ENCODE assay signal across 22 mouse cellular contexts in genomic region chr19:34712050-34712449, GRCm38 (mm10). TPM values are rescaled to one million over a fixed set of nuclear protein-coding genes. Genes with fewer than 3 reads are reported as not detected.
DNase-seq lines count a peak whose midpoint lies in the region; ATAC-seq and TF ChIP-seq lines count a peak whose summit lies in the region.
"Had no signal": no experiment of that assay in that cellular context is flagged by ENCODE, and none has a peak within 500 bp of the region (broad histone marks: within the 10 kb centered on the region; RNA-seq: fewer than 3 reads in every experiment).

No protein-coding gene starts in this region.

- peak overlapping the region; percentile 3; the same call in 1 of the 2 replicates for H3K4me2 ChIP-seq in intestine, postnatal 0 days (replicated peaks; ENCODE audit: low read depth)
- H3K4me2 ChIP-seq in liver, postnatal 0 days (ENCODE audit: low read depth, low read length), result no peak overlapping the region
- H3K4me2 ChIP-seq in stomach, embryonic 16.5 days (ENCODE audit: low read depth, low read length), result no peak overlapping the region
- no peak overlapping the region for H3K4me2 ChIP-seq in neural tube, embryonic 15.5 days

- TF ChIP-seq CTCF in liver, adult 2 months (IDR thresholded peaks at IDR 0.05; ENCODE audit: low read depth, low read length), result no peak
- TF ChIP-seq CTCF in intestine, postnatal 0 days (IDR thresholded peaks at IDR 0.05; ENCODE audit: low read depth), result no peak
- TF ChIP-seq CTCF in liver, postnatal 0 days (IDR thresholded peaks at IDR 0.05; ENCODE audit: low read depth), result no peak

- no peak overlapping the region for H3K9ac ChIP-seq in liver, adult 2 months (ENCODE audit: low read depth, low read length)
- no peak overlapping the region for H3K9ac ChIP-seq in intestine, postnatal 0 days (ENCODE audit: low read depth, low read length)
- H3K9ac ChIP-seq in liver, postnatal 0 days (replicated peaks), result no peak overlapping the region
- no peak overlapping the region for H3K9ac ChIP-seq in stomach, embryonic 16.5 days (ENCODE audit: low read length)
- no peak overlapping the region for H3K9ac ChIP-seq in neural tube, embryonic 15.5 days (replicated peaks)

- no peak for TF ChIP-seq POLR2A in liver, adult 2 months (IDR thresholded peaks at IDR 0.05; ENCODE audit: extremely low read depth, insufficient read depth, low read length)

- peak; percentile 98 for DNase-seq in liver, adult 2 months (ENCODE audit: extremely low read depth, low read depth, low spot score)
- no peak for DNase-seq in liver
- no peak for DNase-seq in liver, postnatal 0 days
- DNase-seq in left cerebral cortex, adult 8-10 months (ENCODE audit: low spot score in 2 of 2), result no peak
- DNase-seq: adrenal gland, postnatal 14 days; cerebellum, adult 11-12 months; cerebellum, postnatal 25 days; embryo, embryonic 11 days; gastrocnemius, postnatal 36 days; kidney, adult 8-10 months; midbrain, embryonic 14.5 days; retina, postnatal 1 day; thymus, postnatal 25 days had no signal

- 20% methylated on average over 2 of the region's 2 CpGs for WGBS in liver, adult 2 months
- WGBS in intestine, postnatal 0 days, result 39% methylated on average over 2 of the region's 2 CpGs
- 38% methylated on average over 2 of the region's 2 CpGs for WGBS in liver, postnatal 0 days (ENCODE audit: insufficient replicate concordance)
- 51% methylated on average over 2 of the region's 2 CpGs for WGBS in stomach, embryonic 16.5 days
- 83% methylated on average over 2 of the region's 2 CpGs for WGBS in neural tube, embryonic 15.5 days

- H3K4me1 ChIP-seq in liver, adult 2 months (ENCODE audit: control insufficient read depth, insufficient read depth, low read length), result peaks cover 28% of the 10 kb centered on the region
- no peaks in the 10 kb centered on the region for H3K4me1 ChIP-seq in intestine, postnatal 0 days (replicated peaks; ENCODE audit: control insufficient read depth, insufficient read depth, low read length)
- peaks cover 8% of the 10 kb centered on the region for H3K4me1 ChIP-seq in liver, postnatal 0 days (ENCODE audit: insufficient read depth)
- no peaks in the 10 kb centered on the region for H3K4me1 ChIP-seq in stomach, embryonic 16.5 days (ENCODE audit: control insufficient read depth, insufficient read depth, low read length)
- no peaks in the 10 kb centered on the region for H3K4me1 ChIP-seq in neural tube, embryonic 15.5 days

- no peaks in the 10 kb centered on the region for H3K36me3 ChIP-seq in liver, adult 2 months (ENCODE audit: control insufficient read depth, insufficient read depth, low read length)
- no peaks in the 10 kb centered on the region for H3K36me3 ChIP-seq in intestine, postnatal 0 days (ENCODE audit: control insufficient read depth, insufficient read depth)
- no peaks in the 10 kb centered on the region for H3K36me3 ChIP-seq in liver, postnatal 0 days (replicated peaks; ENCODE audit: insufficient read depth, low read length)
- no peaks in the 10 kb centered on the region for H3K36me3 ChIP-seq in stomach, embryonic 16.5 days (ENCODE audit: control insufficient read depth, insufficient read depth, low read length)
- no peaks in the 10 kb centered on the region for H3K36me3 ChIP-seq in neural tube, embryonic 15.5 days
- H3K36me3 ChIP-seq: G1E; limb, embryonic 10.5 days had no signal

- no peak overlapping the region for H3K4me3 ChIP-seq in liver, adult 2 months (ENCODE audit: insufficient read depth, low read depth, low read length)
- H3K4me3 ChIP-seq in intestine, postnatal 0 days (ENCODE audit: low read depth, low read length), result no peak overlapping the region
- H3K4me3 ChIP-seq in liver, postnatal 0 days (ENCODE audit: low read depth, low read length), result no peak overlapping the region
- H3K4me3 ChIP-seq in stomach, embryonic 16.5 days (replicated peaks; ENCODE audit: low read length), result no peak overlapping the region
- H3K4me3 ChIP-seq in neural tube, embryonic 15.5 days (replicated peaks), result no peak overlapping the region
- H3K4me3 ChIP-seq: limb, embryonic 10.5 days had no signal

- H3K27me3 ChIP-seq in liver, adult 2 months (ENCODE audit: control insufficient read depth, insufficient read depth, low read length), result no peaks in the 10 kb centered on the region
- no peaks in the 10 kb centered on the region for H3K27me3 ChIP-seq in intestine, postnatal 0 days (replicated peaks; ENCODE audit: control insufficient read depth, insufficient read depth, low read length)
- no peaks in the 10 kb centered on the region for H3K27me3 ChIP-seq in liver, postnatal 0 days (ENCODE audit: insufficient read depth, low read length)
- no peaks in the 10 kb centered on the region for H3K27me3 ChIP-seq in stomach, embryonic 16.5 days (ENCODE audit: control insufficient read depth, insufficient read depth, low read length)
- H3K27me3 ChIP-seq in neural tube, embryonic 15.5 days (replicated peaks), result no peaks in the 10 kb centered on the region

- H3K79me2 ChIP-seq in liver, adult 2 months (ENCODE audit: control insufficient read depth, insufficient read depth, low read length), result peaks cover 22% of the 10 kb centered on the region; the same call in 1 of the 2 replicates

- H3K27ac ChIP-seq in liver, adult 2 months (replicated peaks; ENCODE audit: insufficient read depth, low read depth, low read length), result peak overlapping the region; percentile 96
- no peak overlapping the region for H3K27ac ChIP-seq in intestine, postnatal 0 days (ENCODE audit: low read depth, low read length)
- H3K27ac ChIP-seq in liver, postnatal 0 days (ENCODE audit: low read depth), result peak overlapping the region; percentile 82
- H3K27ac ChIP-seq in stomach, embryonic 16.5 days (ENCODE audit: low read length), result 0 out of 2 replicates have a peak overlapping the region, but pooled peaks have one; percentile 55
- H3K27ac ChIP-seq in neural tube, embryonic 15.5 days (replicated peaks), result no peak overlapping the region
- H3K27ac ChIP-seq: limb, embryonic 10.5 days had no signal

- peak; percentile 93 for ATAC-seq in intestine, postnatal 0 days
- ATAC-seq in liver, postnatal 0 days, result peak; percentile 92
- peak; percentile 75 for ATAC-seq in stomach, embryonic 16.5 days (ENCODE audit: insufficient read depth, low FRiP score)
- ATAC-seq in neural tube, embryonic 15.5 days (ENCODE audit: low FRiP score), result no peak
- ATAC-seq in megakaryocyte progenitor cell, adult 5-6 weeks (replicated peaks; ENCODE audit: poor library complexity), result no peak
- ATAC-seq: activated CD4-positive, CD25-positive, alpha-beta regulatory T cell, adult 4 months; forebrain, embryonic 16.5 days; hindbrain, embryonic 16.5 days had no signal

- no peaks in the 10 kb centered on the region for H3K9me3 ChIP-seq in intestine, postnatal 0 days (ENCODE audit: control insufficient read depth)
- H3K9me3 ChIP-seq in liver, postnatal 0 days (ENCODE audit: low read length), result no peaks in the 10 kb centered on the region
- no peaks in the 10 kb centered on the region for H3K9me3 ChIP-seq in stomach, embryonic 16.5 days (replicated peaks; ENCODE audit: control insufficient read depth, low read length)
- H3K9me3 ChIP-seq in neural tube, embryonic 15.5 days (replicated peaks), result no peaks in the 10 kb centered on the region
- H3K9me3 ChIP-seq: G1E; limb, embryonic 10.5 days had no signal

- peak; percentile 59; the same call in 1 of the 2 replicates for TF ChIP-seq EP300 in liver, postnatal 0 days (IDR thresholded peaks at IDR 0.05; ENCODE audit: low read depth)

RNA-seq across cellular contexts. Expression of gene Slc16a12, which starts 35.0 kb away (rescaled TPM):
- total RNA-seq in liver, adult 2 months (2014; rRNA removed), result 65.6 and 85.9 TPM in 2 replicates
- polyA plus RNA-seq in liver, adult 2 months (2012; rRNA removed), result 18.6 and 23.1 TPM in 2 replicates
- 5.3 and 6.8 TPM in 2 replicates for polyA plus RNA-seq in intestine, postnatal 0 days (2015; fragmentation: Nextera tagmentation; extraction: Ambion mirVana)
- 17.1 and 22.6 TPM in 2 replicates for polyA plus RNA-seq in liver, postnatal 0 days (2015; fragmentation: Nextera tagmentation; extraction: Ambion mirVana)
- 4.9 and 5.7 TPM in 2 replicates for polyA plus RNA-seq in stomach, embryonic 16.5 days (2015; fragmentation: Nextera tagmentation; extraction: Ambion mirVana)
- 1.5 and 2.4 TPM in 2 replicates for polyA plus RNA-seq in neural tube, embryonic 15.5 days (2015; fragmentation: Nextera tagmentation; extraction: Ambion mirVana)
- not detected in 2 replicates for total RNA-seq in megakaryocyte progenitor cell, adult 5-6 weeks (2015)
- total RNA-seq in megakaryocyte progenitor cell, adult 5-6 weeks (2017), result not detected in 2 replicates
- total RNA-seq in left cerebral cortex, adult 8-10 months (2022), result 1 to 10 TPM; 3.4 to 6.5 (median 3.6) TPM
- polyA plus RNA-seq: activated CD4-positive, CD25-positive, alpha-beta regulatory T cell, adult 4 months; G1E had no signal

Comparison
In these comparisons a context has a peak if more than half of its experiments do, and no peak if none do; other contexts are left out.
1. H3K27ac ChIP-seq: peak in liver, adult 2 months (single experiment), liver, postnatal 0 days (single experiment) and stomach, embryonic 16.5 days (single experiment); none in intestine, postnatal 0 days (single experiment) and neural tube, embryonic 15.5 days (single experiment).
2. ATAC-seq: peak in intestine, postnatal 0 days (single experiment), liver, postnatal 0 days (single experiment) and stomach, embryonic 16.5 days (single experiment); none in neural tube, embryonic 15.5 days (single experiment) and megakaryocyte progenitor cell, adult 5-6 weeks (single experiment).